Mouse (Mus musculus) kidney, postnatal 0 days (tissue): ENCODE measurements around the gene Tmtc2. TPM values are rescaled to one million over a fixed set of nuclear protein-coding genes. Genes with fewer than 3 reads are reported as not detected.

ENCODE experiments used
- ATAC-seq: fragments of 200-750 bp; cut with Nextera tagmentation; replicated peaks from 2 replicates; pipeline ENCODE4 v1.8.0; 2017; ENCODE audit warnings: low read depth, moderate number of reproducible peaks, moderate TSS enrichment, moderate library complexity; ENCODE audit not compliant: low FRiP score
- DNase-seq: peaks from one replicate; pipeline ENCODE4 v3.0.0-alpha.2; 2016; ENCODE audit warnings: low spot score
- H3K27ac ChIP-seq: fragments of 300-500 bp; sonication (generic); 2 replicates; pipeline ENCODE4 v1.5.1; 2014; ENCODE audit warnings: mild to moderate bottlenecking
- H3K27me3 ChIP-seq: fragments of 300-500 bp; sonication (generic); 2 replicates; pipeline ENCODE4 v1.6.1; 2014; ENCODE audit warnings: low read length, mixed read lengths; ENCODE audit not compliant: insufficient read depth
- H3K36me3 ChIP-seq: fragments of 300-500 bp; sonication (generic); 2 replicates; pipeline ENCODE4 v1.6.1; 2014; ENCODE audit warnings: low read length, mixed read lengths; ENCODE audit not compliant: insufficient read depth
- H3K4me1 ChIP-seq: fragments of 300-500 bp; sonication (generic); replicated peaks from 2 replicates; pipeline ENCODE4 v1.6.1; 2014; ENCODE audit warnings: antibody characterized with exemption, low read length, mixed read lengths; ENCODE audit not compliant: insufficient read depth
- H3K4me2 ChIP-seq: fragments of 300-500 bp; sonication (generic); 2 replicates; pipeline ENCODE4 v1.6.1; 2014; ENCODE audit warnings: mild to moderate bottlenecking, low read length, moderate library complexity, mixed read lengths
- H3K4me3 ChIP-seq: fragments of 300-500 bp; sonication (generic); replicated peaks from 2 replicates; pipeline ENCODE4 v1.5.1; 2014; ENCODE audit warnings: low read depth, low read length
- H3K9ac ChIP-seq: fragments of 300-500 bp; sonication (generic); 2 replicates; pipeline ENCODE4 v1.6.1; 2014; ENCODE audit warnings: low read depth, low read length
- H3K9me3 ChIP-seq: fragments of 300-500 bp; sonication (generic); replicated peaks from 2 replicates; pipeline ENCODE4 v1.6.1; 2016; ENCODE audit warnings: low read length, inconsistent platforms, mixed read lengths
- CTCF ChIP-seq: IDR thresholded peaks from 2 replicates; pipeline ENCODE4 v1.5.1; 2016; ENCODE audit warnings: antibody characterized with exemption, low read depth, mild to moderate bottlenecking, moderate library complexity
- WGBS: fragments of 180-500 bp; shearing (Covaris S2); extraction: QIAGEN DNeasy Blood & Tissue Kit; methylation state at CpG from one replicate; pipeline ENCODE4 v1.1.7; 2014; 5-methylcytosine and 5-hydroxymethylcytosine counted together
- polyA plus RNA-seq: library from polyadenylated mRNA; unstranded; fragments of >200 nt; fragmentation: Nextera tagmentation; extraction: Ambion mirVana; gene quantifications from 2 replicates; pipeline ENCODE4 v1.2.1, GENCODE M21; 2015

Gene Tmtc2
- polyA plus RNA-seq, 1 experiment from 2014 or later, result 5.2 TPM

- Histone ChIP-seq H3K27ac (no peak overlapping the region), H3K4me1 (no peaks in the 10 kb centered on the region), H3K9me3 (no peaks in the 10 kb centered on the region), H3K4me2 (no peak overlapping the region), H3K27me3 (no peaks in the 10 kb centered on the region), H3K36me3 (no peaks in the 10 kb centered on the region), H3K9ac (no peak overlapping the region), H3K4me3 (no peak overlapping the region)
- 60% methylated on average over 6 of the region's 6 CpGs for WGBS
- no peak for DNase-seq
- TF ChIP-seq CTCF, result no peak
- no peak for ATAC-seq
Observed at GRCm38 (mm10) chr10:105556890-105557572, 17.2 kb downstream of the Tmtc2 start.

DNA sequence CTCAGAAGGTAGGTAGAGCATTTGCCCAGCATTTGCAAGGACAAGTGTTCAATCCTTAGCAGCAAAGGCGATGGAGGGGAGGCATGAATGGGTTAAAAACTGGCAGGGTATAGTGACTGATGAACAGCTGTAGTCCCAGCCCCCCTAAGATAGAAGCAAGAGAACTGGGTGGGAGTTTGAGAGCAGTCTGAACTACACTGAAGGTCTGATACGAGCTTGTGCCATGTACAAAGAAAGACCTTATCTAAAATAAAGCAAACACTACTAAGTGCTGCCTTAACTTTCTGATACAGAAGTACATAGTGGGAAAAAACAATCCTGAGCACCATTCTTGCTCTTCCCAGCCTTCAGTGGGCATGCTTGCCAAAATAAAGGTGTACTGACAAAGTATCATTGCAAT is 20.1 kb downstream of the Tmtc2 start:
- Histone ChIP-seq H3K4me1 (no peaks in the 10 kb centered on the region), H3K27ac (no peak overlapping the region), H3K4me2 (no peak overlapping the region), H3K36me3 (no peaks in the 10 kb centered on the region), H3K4me3 (no peak overlapping the region), H3K9me3 (no peaks in the 10 kb centered on the region), H3K27me3 (no peaks in the 10 kb centered on the region), H3K9ac (no peak overlapping the region)
- 85% methylated on average over 2 of the region's 2 CpGs for WGBS
- no peak for TF ChIP-seq CTCF
- no peak for ATAC-seq
- DNase-seq, result no peak

DNA sequence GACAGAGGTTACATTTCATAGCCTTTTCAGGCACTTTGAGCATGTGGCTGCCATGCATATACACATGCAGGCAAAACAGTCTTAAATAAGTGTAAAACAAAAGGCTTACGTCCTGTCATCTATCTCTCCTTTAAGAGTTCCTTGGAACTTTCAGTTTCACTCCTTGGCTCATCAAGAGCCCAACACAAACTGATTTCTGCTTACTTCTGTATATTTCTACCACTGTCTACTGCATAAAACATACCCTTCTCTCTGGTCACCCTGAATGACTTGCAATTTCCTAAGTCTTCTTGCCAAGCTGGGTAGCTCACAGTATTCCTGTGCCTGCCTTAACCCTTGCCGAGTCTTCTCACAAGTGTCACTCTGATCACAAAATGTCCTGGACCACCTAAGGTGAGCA is 26.2 kb downstream of the Tmtc2 start:
- WGBS, result 90% methylated on average over 2 of the region's 2 CpGs
- Histone ChIP-seq H3K9ac (no peak overlapping the region), H3K4me2 (no peak overlapping the region), H3K4me3 (no peak overlapping the region), H3K27ac (no peak overlapping the region), H3K4me1 (no peaks in the 10 kb centered on the region), H3K9me3 (no peaks in the 10 kb centered on the region), H3K27me3 (no peaks in the 10 kb centered on the region), H3K36me3 (no peaks in the 10 kb centered on the region)
- ATAC-seq, result no peak
- no peak for DNase-seq
- no peak for TF ChIP-seq CTCF

DNA sequence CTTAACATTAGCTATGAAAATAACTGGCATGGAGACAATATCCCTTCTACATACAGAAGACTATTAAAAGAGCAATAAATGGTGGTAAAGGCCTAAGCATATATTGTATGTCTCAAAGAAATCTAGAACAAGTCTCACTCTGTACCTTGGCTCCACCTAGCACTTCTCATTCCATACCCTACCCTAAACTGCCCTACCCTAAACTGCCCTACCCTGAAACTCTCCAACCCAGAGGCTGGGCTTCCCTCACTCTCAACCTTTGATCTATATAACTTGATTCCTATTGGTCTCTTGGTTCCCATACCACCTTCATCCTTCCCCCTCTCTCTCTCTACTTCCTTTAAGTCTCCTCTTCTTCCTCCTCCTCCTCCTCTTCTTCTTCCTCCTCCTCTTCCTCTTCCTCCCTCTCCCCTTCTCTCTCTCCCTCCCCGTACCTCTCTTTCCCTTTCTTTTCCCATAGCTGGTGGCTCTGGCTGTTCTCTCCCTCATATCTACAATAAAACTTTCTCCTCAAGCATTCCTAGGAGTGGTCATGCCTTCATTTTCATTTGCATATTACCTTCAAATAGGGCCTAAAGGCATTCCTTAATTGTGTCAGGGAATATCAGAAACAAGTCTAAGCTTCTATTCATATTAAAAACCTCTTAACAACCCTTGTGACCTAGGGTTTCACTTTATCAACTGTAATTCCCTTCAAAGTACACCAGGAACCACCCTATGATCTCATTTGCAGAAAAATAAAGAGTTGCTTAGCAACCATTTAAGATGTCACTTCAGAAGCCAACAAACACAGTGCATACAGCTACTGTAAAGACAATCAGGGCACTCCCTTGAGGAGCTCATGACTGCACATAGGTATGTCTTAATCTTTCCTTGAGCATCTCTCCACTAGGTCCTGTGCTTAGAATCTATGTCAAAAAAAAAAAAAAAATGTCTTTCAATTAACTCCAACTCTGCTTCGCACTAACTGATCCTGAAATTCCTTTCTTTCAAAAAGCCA is 29.9 kb downstream of the Tmtc2 start:
- WGBS, result 85% methylated on average over 2 of the region's 2 CpGs
- no peaks in the 10 kb centered on the region for H3K27me3 ChIP-seq
- H3K4me3 ChIP-seq, result no peak overlapping the region
- H3K36me3 ChIP-seq, result no peaks in the 10 kb centered on the region
- DNase-seq, result no peak
- H3K4me1 ChIP-seq, result no peaks in the 10 kb centered on the region
- H3K9ac ChIP-seq, result no peak overlapping the region
- no peaks in the 10 kb centered on the region for H3K9me3 ChIP-seq
- H3K27ac ChIP-seq, result no peak overlapping the region
- no peak for ATAC-seq
- no peak for TF ChIP-seq CTCF
- no peak overlapping the region for H3K4me2 ChIP-seq

DNA sequence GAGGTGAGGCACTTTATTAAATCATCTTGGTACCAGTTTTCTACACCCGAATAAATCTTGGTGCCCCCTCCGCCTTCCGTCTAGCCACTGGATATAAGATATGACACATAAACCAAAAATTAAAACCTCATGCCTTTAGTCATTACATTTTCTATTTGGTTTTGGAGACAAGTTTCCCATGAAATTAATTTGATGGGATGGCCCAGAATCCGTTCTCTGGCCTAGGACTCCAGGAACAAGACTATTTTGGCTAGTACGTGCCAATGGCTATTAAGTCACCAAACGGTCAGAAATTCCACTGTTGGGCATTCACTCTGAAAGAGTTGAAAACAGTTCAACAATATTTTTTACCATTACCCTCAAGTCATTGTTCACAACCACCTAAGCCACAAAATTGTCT is 32.2 kb downstream of the Tmtc2 start:
- no peak overlapping the region for H3K9ac ChIP-seq
- no peaks in the 10 kb centered on the region for H3K27me3 ChIP-seq
- H3K4me3 ChIP-seq, result no peak overlapping the region
- no peak overlapping the region for H3K27ac ChIP-seq
- no peak for ATAC-seq
- WGBS, result 93% methylated on average over 6 of the region's 6 CpGs
- H3K9me3 ChIP-seq, result no peaks in the 10 kb centered on the region
- no peak for TF ChIP-seq CTCF
- H3K4me2 ChIP-seq, result no peak overlapping the region
- no peak for DNase-seq
- no peaks in the 10 kb centered on the region for H3K36me3 ChIP-seq
- H3K4me1 ChIP-seq, result no peaks in the 10 kb centered on the region

DNA sequence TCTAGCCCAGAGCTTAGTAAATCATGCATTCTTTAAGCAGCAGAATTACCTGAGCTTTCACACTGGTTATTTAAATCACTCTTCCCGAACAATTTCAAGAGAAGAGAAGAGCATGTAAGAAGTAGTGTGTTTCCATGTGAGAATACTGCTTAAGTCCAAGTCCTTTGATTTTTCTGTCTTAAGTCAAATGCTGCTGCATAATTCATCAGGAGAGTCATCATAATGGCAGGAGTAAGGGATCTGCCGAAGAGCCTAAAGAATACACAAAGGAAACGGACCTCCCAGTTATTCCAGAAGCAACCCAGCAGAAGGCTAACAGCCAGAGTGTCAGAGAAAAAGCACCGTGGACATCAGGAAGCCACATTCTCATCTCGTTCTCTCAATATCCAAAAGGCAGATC is 34.6 kb downstream of the Tmtc2 start:
- no peaks in the 10 kb centered on the region for H3K9me3 ChIP-seq
- no peaks in the 10 kb centered on the region for H3K4me1 ChIP-seq
- no peaks in the 10 kb centered on the region for H3K27me3 ChIP-seq
- ATAC-seq, result no peak
- no peak overlapping the region for H3K4me3 ChIP-seq
- no peak for DNase-seq
- H3K27ac ChIP-seq, result no peak overlapping the region
- H3K9ac ChIP-seq, result no peak overlapping the region
- H3K4me2 ChIP-seq, result no peak overlapping the region
- TF ChIP-seq CTCF, result no peak
- no peaks in the 10 kb centered on the region for H3K36me3 ChIP-seq
- 66% methylated on average over 5 of the region's 5 CpGs for WGBS
